Mouse (Mus musculus): ENCODE results near the gene Myt1l. TPM values are rescaled to one million over a fixed set of nuclear protein-coding genes. Genes with fewer than 3 reads are reported as not detected.

Myt1l gene
- 8.1 TPM for polyA plus RNA-seq (2014; fragmentation: Illumina TruSeq; extraction: RNeasy Lipid Tissue Mini Kit (QIAGEN cat#74804); ENCODE audit: low read depth, low replicate concordance)

DNA sequence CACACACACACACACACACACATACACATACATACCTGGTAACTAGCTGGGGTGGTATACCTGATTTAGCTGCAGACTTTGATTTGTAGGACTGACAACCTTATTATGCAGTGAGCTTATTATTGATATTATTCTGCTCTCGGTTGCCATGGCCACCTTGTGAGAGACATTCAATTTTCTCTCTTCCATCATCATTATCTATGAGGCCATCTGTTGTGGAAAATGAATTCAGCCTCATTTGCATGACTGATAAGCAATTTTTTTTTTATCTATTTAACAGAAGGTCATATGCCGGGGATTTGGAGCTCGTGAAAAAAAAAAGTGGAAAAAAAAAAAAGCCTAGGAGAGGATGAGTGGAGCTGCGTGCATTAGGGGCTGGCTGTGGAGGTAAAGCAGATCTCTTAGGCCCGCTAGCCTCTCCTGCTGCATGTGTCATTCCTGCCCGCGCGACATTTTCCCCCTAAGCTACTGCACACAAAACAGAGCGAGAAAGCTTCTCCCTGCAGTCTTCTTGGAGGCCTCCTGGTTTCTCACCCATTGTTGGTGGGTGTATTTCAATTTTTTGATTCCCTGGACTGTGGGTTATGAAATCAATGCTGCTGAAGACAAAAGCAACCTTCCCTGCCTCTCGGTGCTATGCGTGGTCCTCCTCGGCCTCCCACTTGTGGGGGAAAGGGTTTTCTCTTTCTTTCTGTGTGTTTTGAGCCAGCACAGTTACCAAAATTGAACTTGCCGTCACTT lies at the start of gene Myt1l:
TSS of gene Myt1l (plus strand) at position 354 of the 741 bp plus-strand sequence.

DNA sequence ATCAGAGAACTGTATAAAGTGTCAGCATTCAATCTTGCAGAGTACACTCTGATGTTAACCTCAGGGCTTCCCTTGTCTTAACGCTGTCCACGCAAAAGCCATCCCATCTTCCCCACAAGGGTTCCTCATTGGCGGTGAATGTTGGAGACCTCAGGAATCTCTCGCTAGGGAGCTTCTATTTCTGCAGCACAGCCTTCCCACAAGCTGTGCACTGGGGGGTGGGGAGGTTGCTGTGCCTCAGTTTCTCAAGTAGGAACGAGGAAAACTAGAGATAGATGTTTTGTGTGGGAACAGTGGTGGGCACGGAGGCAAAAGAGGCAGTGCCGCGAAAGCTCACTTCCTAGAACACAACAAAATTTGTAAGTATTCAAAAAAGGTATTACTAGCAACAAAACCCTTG lies 409.1 kb downstream of the Myt1l start, which contains the start of gene Pxdn:
TSS of gene Pxdn (plus strand) at position 301 of the 400 bp plus-strand sequence.

Data from testis, adult 10 weeks (tissue).